Mouse (Mus musculus) kidney, embryonic 16.5 days (tissue): ENCODE measurements around the gene Id1. TPM values are rescaled to one million over a fixed set of nuclear protein-coding genes. Genes with fewer than 3 reads are reported as not detected.

Experiments used
- ATAC-seq: fragments of 200-750 bp; cut with Nextera tagmentation; 2 replicates; pipeline ENCODE4 v1.8.0; 2017; ENCODE audit warnings: moderate TSS enrichment; ENCODE audit not compliant: low FRiP score, low TSS enrichment
- H3K27ac ChIP-seq: fragments of 300-500 bp; sonication (generic); 2 replicates; pipeline ENCODE4 v1.5.1; 2014; ENCODE audit warnings: low read length
- H3K27me3 ChIP-seq: fragments of 300-500 bp; sonication (generic); 2 replicates; pipeline ENCODE4 v1.6.1; 2014; ENCODE audit warnings: low read length, control low read depth, mixed read lengths; ENCODE audit not compliant: insufficient read depth
- H3K36me3 ChIP-seq: fragments of 300-500 bp; sonication (generic); 2 replicates; pipeline ENCODE4 v1.6.1; 2014; ENCODE audit warnings: low read length, control low read depth, mixed read lengths; ENCODE audit not compliant: insufficient read depth
- H3K4me1 ChIP-seq: fragments of 300-500 bp; sonication (generic); 2 replicates; pipeline ENCODE4 v1.6.1; 2014; ENCODE audit warnings: low read length, control low read depth, mixed read lengths; ENCODE audit not compliant: insufficient read depth
- H3K4me2 ChIP-seq: fragments of 300-500 bp; sonication (generic); replicated peaks from 2 replicates; pipeline ENCODE4 v1.6.1; 2014; ENCODE audit warnings: low read depth, low read length
- H3K4me3 ChIP-seq: fragments of 300-500 bp; sonication (generic); 2 replicates; pipeline ENCODE4 v1.5.1; 2014; ENCODE audit warnings: mild to moderate bottlenecking, low read length
- H3K9ac ChIP-seq: fragments of 300-500 bp; sonication (generic); replicated peaks from 2 replicates; pipeline ENCODE4 v1.6.1; 2014; ENCODE audit warnings: low read length
- H3K9me3 ChIP-seq: fragments of 300-500 bp; sonication (generic); 2 replicates; pipeline ENCODE4 v1.6.1; 2016; ENCODE audit warnings: low read length, control low read depth
- WGBS: fragments of 180-500 bp; shearing (Covaris S2); extraction: QIAGEN DNeasy Blood & Tissue Kit; methylation state at CpG from one replicate; pipeline ENCODE4 v1.1.7; 2014; 5-methylcytosine and 5-hydroxymethylcytosine counted together
- polyA plus RNA-seq: library from polyadenylated mRNA; unstranded; fragments of >200 nt; fragmentation: Nextera tagmentation; extraction: Ambion mirVana; gene quantifications from 2 replicates; pipeline ENCODE4 v1.2.1, GENCODE M21; 2015

Gene Id1
- polyA plus RNA-seq = 139 and 151 TPM in 2 replicates

GRCm38 (mm10) chr2:152736090-152736601 is at the start of gene Id1:
TSS of gene Id1 (plus strand) at chr2:152736251.
- no peaks in the 10 kb centered on the region for H3K36me3 ChIP-seq
- peak; percentile 73 for ATAC-seq
- H3K4me2 ChIP-seq = peak within 1 kb of the TSS; percentile 62
- no peaks in the 10 kb centered on the region for H3K27me3 ChIP-seq
- peaks cover 58% of the 10 kb centered on the region for H3K4me1 ChIP-seq
- H3K4me3 ChIP-seq = peak within 1 kb of the TSS; percentile 84
- 0% methylated on average over 28 of the region's 28 CpGs for WGBS
- peak within 1 kb of the TSS; percentile 96 for H3K9ac ChIP-seq
- no peaks in the 10 kb centered on the region for H3K9me3 ChIP-seq
- H3K27ac ChIP-seq = peak within 1 kb of the TSS; percentile 99

GRCm38 (mm10) chr2:152686399-152686798 is 49.7 kb upstream of the Id1 start:
- Histone ChIP-seq H3K27me3 (no peaks in the 10 kb centered on the region), H3K4me2 (peak overlapping the region; percentile 42), H3K9ac (peak overlapping the region; percentile 18; the same call in 1 of the 2 replicates), H3K4me1 (no peaks in the 10 kb centered on the region), H3K4me3 (peak overlapping the region; percentile 23), H3K27ac (peak overlapping the region; percentile 56), H3K36me3 (peaks cover 89% of the 10 kb centered on the region), H3K9me3 (peaks cover 12% of the 10 kb centered on the region; the same call in 1 of the 2 replicates)
- 55% methylated on average over 12 of the region's 12 CpGs for WGBS
- no peak for ATAC-seq

GRCm38 (mm10) chr2:152686806-152687267 is 49.2 kb upstream of the Id1 start, which contains the start of gene Mcts2:
TSS of gene Mcts2 (plus strand) at chr2:152687035.
- peak within 1 kb of the TSS; percentile 52 for H3K9ac ChIP-seq
- peak within 1 kb of the TSS; percentile 57 for H3K4me2 ChIP-seq
- H3K4me1 ChIP-seq = no peaks in the 10 kb centered on the region
- WGBS = 49% methylated on average over 45 of the region's 45 CpGs
- H3K27ac ChIP-seq = peak within 1 kb of the TSS; percentile 56
- no peaks in the 10 kb centered on the region for H3K27me3 ChIP-seq
- peaks cover 85% of the 10 kb centered on the region for H3K36me3 ChIP-seq
- ATAC-seq = peak; percentile 96
- peaks cover 12% of the 10 kb centered on the region; the same call in 1 of the 2 replicates for H3K9me3 ChIP-seq
- H3K4me3 ChIP-seq = peak within 1 kb of the TSS; percentile 56

- no peak for ATAC-seq
- H3K36me3 ChIP-seq = peaks cover 52% of the 10 kb centered on the region
- peaks cover 5% of the 10 kb centered on the region; the same call in 1 of the 2 replicates for H3K9me3 ChIP-seq
- no peak overlapping the region for H3K4me2 ChIP-seq
- no peak overlapping the region for H3K4me3 ChIP-seq
- H3K27ac ChIP-seq = peak overlapping the region; percentile 27; the same call in 1 of the 2 replicates
- H3K4me1 ChIP-seq = peaks cover 6% of the 10 kb centered on the region; the same call in 1 of the 2 replicates
- no peak overlapping the region for H3K9ac ChIP-seq
- H3K27me3 ChIP-seq = no peaks in the 10 kb centered on the region
- 67% methylated on average over 7 of the region's 7 CpGs for WGBS
Observed at GRCm38 (mm10) chr2:152691564-152692217, 44.4 kb upstream of the Id1 start.

- H3K9ac ChIP-seq = peak overlapping the region; percentile 40
- 0 out of 2 replicates have a peak, but pooled peaks have one; percentile 3 for ATAC-seq
- peaks cover 9% of the 10 kb centered on the region; the same call in 1 of the 2 replicates for H3K4me1 ChIP-seq
- H3K4me3 ChIP-seq = 0 out of 2 replicates have a peak overlapping the region, but pooled peaks have one; percentile 10
- peak overlapping the region; percentile 68 for H3K27ac ChIP-seq
- H3K36me3 ChIP-seq = peaks cover 42% of the 10 kb centered on the region
- H3K4me2 ChIP-seq = peak overlapping the region; percentile 38; the same call in 1 of the 2 replicates
- H3K27me3 ChIP-seq = no peaks in the 10 kb centered on the region
- H3K9me3 ChIP-seq = no peaks in the 10 kb centered on the region
- 14% methylated on average over 9 of the region's 9 CpGs for WGBS
Observed at GRCm38 (mm10) chr2:152693233-152693632, 42.8 kb upstream of the Id1 start.

GRCm38 (mm10) chr2:152693735-152694134 is 42.3 kb upstream of the Id1 start:
- Histone ChIP-seq H3K27ac (peak overlapping the region; percentile 68), H3K9ac (peak overlapping the region; percentile 40)

GRCm38 (mm10) chr2:152694708-152695107 is 41.3 kb upstream of the Id1 start:
- H3K27me3 ChIP-seq = no peaks in the 10 kb centered on the region
- WGBS = 61% methylated on average over 7 of the region's 7 CpGs
- no peak overlapping the region for H3K4me3 ChIP-seq
- peaks cover 40% of the 10 kb centered on the region for H3K36me3 ChIP-seq
- H3K4me2 ChIP-seq = no peak overlapping the region
- ATAC-seq = no peak
- H3K27ac ChIP-seq = no peak overlapping the region
- H3K9ac ChIP-seq = no peak overlapping the region
- H3K9me3 ChIP-seq = no peaks in the 10 kb centered on the region
- H3K4me1 ChIP-seq = peaks cover 9% of the 10 kb centered on the region; the same call in 1 of the 2 replicates

More at GRCm38 (mm10) chr2:152693735-152694134, 42.3 kb upstream of the Id1 start:
- peaks cover 9% of the 10 kb centered on the region; the same call in 1 of the 2 replicates for H3K4me1 ChIP-seq
- H3K9me3 ChIP-seq = no peaks in the 10 kb centered on the region
- 75% methylated on average over 13 of the region's 13 CpGs for WGBS
- no peaks in the 10 kb centered on the region for H3K27me3 ChIP-seq
- H3K4me3 ChIP-seq = 0 out of 2 replicates have a peak overlapping the region, but pooled peaks have one; percentile 10
- peak overlapping the region; percentile 38; the same call in 1 of the 2 replicates for H3K4me2 ChIP-seq
- H3K36me3 ChIP-seq = peaks cover 40% of the 10 kb centered on the region
- no peak for ATAC-seq

- Histone ChIP-seq H3K4me1 (peaks cover 9% of the 10 kb centered on the region; the same call in 1 of the 2 replicates), H3K27me3 (no peaks in the 10 kb centered on the region), H3K36me3 (peaks cover 46% of the 10 kb centered on the region), H3K4me2 (no peak overlapping the region), H3K27ac (peak overlapping the region; percentile 70), H3K9me3 (no peaks in the 10 kb centered on the region), H3K9ac (peak overlapping the region; percentile 73), H3K4me3 (no peak overlapping the region)
- ATAC-seq = peak; percentile 9
- 60% methylated on average over 10 of the region's 10 CpGs for WGBS
Observed at GRCm38 (mm10) chr2:152696016-152696415, 40.0 kb upstream of the Id1 start.

GRCm38 (mm10) chr2:152696476-152697164 is 39.4 kb upstream of the Id1 start:
- Histone ChIP-seq H3K36me3 (peaks cover 52% of the 10 kb centered on the region), H3K9ac (peak overlapping the region; percentile 73), H3K4me3 (no peak overlapping the region), H3K4me1 (peaks cover 9% of the 10 kb centered on the region; the same call in 1 of the 2 replicates), H3K27ac (peak overlapping the region; percentile 70), H3K4me2 (no peak overlapping the region), H3K9me3 (no peaks in the 10 kb centered on the region), H3K27me3 (no peaks in the 10 kb centered on the region)
- 40% methylated on average over 20 of the region's 20 CpGs for WGBS
- ATAC-seq = peak; percentile 73
